Mouse (Mus musculus) lung, embryonic 16.5 days (tissue): ENCODE measurements around the gene Mlycd. TPM values are rescaled to one million over a fixed set of nuclear protein-coding genes. Genes with fewer than 3 reads are reported as not detected.

Source experiments
- ATAC-seq: fragments of 200-750 bp; cut with Nextera tagmentation; 2 replicates; pipeline ENCODE4 v1.8.0; 2017; ENCODE audit warnings: low read depth, mild to moderate bottlenecking, moderate library complexity
- H3K27ac ChIP-seq: fragments of 300-500 bp; sonication (generic); 2 replicates; pipeline ENCODE4 v1.5.1; 2014; ENCODE audit warnings: mild to moderate bottlenecking, control low read depth, low read length
- H3K27me3 ChIP-seq: fragments of 300-500 bp; sonication (generic); 2 replicates; pipeline ENCODE4 v1.6.1; 2014; ENCODE audit warnings: low read depth, low read length, mixed read lengths; ENCODE audit not compliant: control insufficient read depth, insufficient read depth
- H3K36me3 ChIP-seq: fragments of 300-500 bp; sonication (generic); 2 replicates; pipeline ENCODE4 v1.6.1; 2014; ENCODE audit warnings: low read length; ENCODE audit not compliant: control insufficient read depth, insufficient read depth
- H3K4me1 ChIP-seq: fragments of 300-500 bp; sonication (generic); replicated peaks from 2 replicates; pipeline ENCODE4 v1.6.1; 2014; ENCODE audit warnings: low read length, mixed read lengths; ENCODE audit not compliant: control insufficient read depth, insufficient read depth
- H3K4me2 ChIP-seq: fragments of 300-500 bp; sonication (generic); 2 replicates; pipeline ENCODE4 v1.6.1; 2014; ENCODE audit warnings: low read depth, low read length, control low read depth
- H3K4me3 ChIP-seq: fragments of 300-500 bp; sonication (generic); 2 replicates; pipeline ENCODE4 v1.5.1; 2014; ENCODE audit warnings: mild to moderate bottlenecking, low read length, control low read depth
- H3K9ac ChIP-seq: fragments of 300-500 bp; sonication (generic); 2 replicates; pipeline ENCODE4 v1.6.1; 2014; ENCODE audit warnings: low read length, control low read depth
- H3K9me3 ChIP-seq: fragments of 300-500 bp; sonication (generic); 2 replicates; pipeline ENCODE4 v1.6.1; 2016; ENCODE audit warnings: low read length; ENCODE audit not compliant: control insufficient read depth
- WGBS: fragments of 180-500 bp; shearing (Covaris S2); extraction: QIAGEN DNeasy Blood & Tissue Kit; methylation state at CpG from one replicate; pipeline ENCODE4 v1.1.7; 2014; 5-methylcytosine and 5-hydroxymethylcytosine counted together
- polyA plus RNA-seq: library from polyadenylated mRNA; unstranded; fragments of >200 nt; fragmentation: Nextera tagmentation; extraction: Ambion mirVana; gene quantifications from 2 replicates; pipeline ENCODE4 v1.2.1, GENCODE M21; 2015

Mlycd gene
- polyA plus RNA-seq, 1 experiment from 2014 or later = 12.1 TPM

- no peak overlapping the region for H3K27ac ChIP-seq
- H3K9ac ChIP-seq = no peak overlapping the region
- ATAC-seq = no peak
- no peaks in the 10 kb centered on the region for H3K27me3 ChIP-seq
- 83% methylated on average over 7 of the region's 7 CpGs for WGBS
- H3K9me3 ChIP-seq = no peaks in the 10 kb centered on the region
- H3K36me3 ChIP-seq = no peaks in the 10 kb centered on the region
- peaks cover 17% of the 10 kb centered on the region for H3K4me1 ChIP-seq
- no peak overlapping the region for H3K4me3 ChIP-seq
- no peak overlapping the region for H3K4me2 ChIP-seq
Measured at GRCm38 (mm10) chr8:119435527-119435926, 40.8 kb downstream of the Mlycd start.

GRCm38 (mm10) chr8:119436331-119436730 is 41.7 kb downstream of the Mlycd start:
- ATAC-seq = no peak
- H3K36me3 ChIP-seq = no peaks in the 10 kb centered on the region
- no peak overlapping the region for H3K4me3 ChIP-seq
- no peaks in the 10 kb centered on the region for H3K27me3 ChIP-seq
- H3K9ac ChIP-seq = no peak overlapping the region
- 83% methylated on average over 10 of the region's 10 CpGs for WGBS
- H3K4me2 ChIP-seq = no peak overlapping the region
- no peaks in the 10 kb centered on the region for H3K9me3 ChIP-seq
- H3K27ac ChIP-seq = no peak overlapping the region
- peaks cover 21% of the 10 kb centered on the region for H3K4me1 ChIP-seq

- no peak overlapping the region for H3K27ac ChIP-seq
Measured at GRCm38 (mm10) chr8:119436933-119437332, 42.3 kb downstream of the Mlycd start.

GRCm38 (mm10) chr8:119437506-119437905 is 42.8 kb downstream of the Mlycd start:
- Histone ChIP-seq H3K4me3 (peak overlapping the region; percentile 5; the same call in 1 of the 2 replicates), H3K9ac (no peak overlapping the region; the same call in 1 of the 2 replicates), H3K27me3 (no peaks in the 10 kb centered on the region), H3K27ac (no peak overlapping the region), H3K9me3 (no peaks in the 10 kb centered on the region), H3K4me2 (peak overlapping the region; percentile 24), H3K4me1 (peaks cover 21% of the 10 kb centered on the region), H3K36me3 (no peaks in the 10 kb centered on the region)
- ATAC-seq = no peak
- 61% methylated on average over 11 of the region's 11 CpGs for WGBS

More at GRCm38 (mm10) chr8:119436933-119437332, 42.3 kb downstream of the Mlycd start:
- peak overlapping the region; percentile 24 for H3K4me2 ChIP-seq
- 24% methylated on average over 9 of the region's 9 CpGs for WGBS
- H3K4me1 ChIP-seq = peaks cover 21% of the 10 kb centered on the region
- H3K36me3 ChIP-seq = no peaks in the 10 kb centered on the region
- H3K27me3 ChIP-seq = no peaks in the 10 kb centered on the region
- peak; percentile 26; the same call in 1 of the 2 replicates for ATAC-seq
- peak overlapping the region; percentile 41 for H3K9ac ChIP-seq
- no peaks in the 10 kb centered on the region for H3K9me3 ChIP-seq
- H3K4me3 ChIP-seq = peak overlapping the region; percentile 5; the same call in 1 of the 2 replicates

GRCm38 (mm10) chr8:119438876-119439275 is 44.2 kb downstream of the Mlycd start:
- H3K4me1 ChIP-seq = peaks cover 21% of the 10 kb centered on the region
- 70% methylated on average over 6 of the region's 6 CpGs for WGBS
- H3K4me3 ChIP-seq = no peak overlapping the region
- no peaks in the 10 kb centered on the region for H3K9me3 ChIP-seq
- no peak overlapping the region for H3K9ac ChIP-seq
- no peak overlapping the region for H3K4me2 ChIP-seq
- H3K27me3 ChIP-seq = no peaks in the 10 kb centered on the region
- ATAC-seq = no peak
- no peaks in the 10 kb centered on the region for H3K36me3 ChIP-seq
- H3K27ac ChIP-seq = no peak overlapping the region

GRCm38 (mm10) chr8:119439424-119439823 is 44.7 kb downstream of the Mlycd start:
- no peak for ATAC-seq
- Histone ChIP-seq H3K4me3 (no peak overlapping the region), H3K4me1 (peaks cover 21% of the 10 kb centered on the region), H3K27me3 (no peaks in the 10 kb centered on the region), H3K4me2 (no peak overlapping the region), H3K9me3 (no peaks in the 10 kb centered on the region), H3K9ac (no peak overlapping the region), H3K27ac (no peak overlapping the region), H3K36me3 (no peaks in the 10 kb centered on the region)
- 97% methylated on average over 2 of the region's 2 CpGs for WGBS

- Histone ChIP-seq H3K27ac (no peak overlapping the region), H3K27me3 (no peaks in the 10 kb centered on the region), H3K9me3 (no peaks in the 10 kb centered on the region), H3K4me3 (no peak overlapping the region), H3K9ac (no peak overlapping the region; the same call in 1 of the 2 replicates), H3K36me3 (no peaks in the 10 kb centered on the region), H3K4me1 (peaks cover 21% of the 10 kb centered on the region), H3K4me2 (no peak overlapping the region)
- 63% methylated on average over 7 of the region's 7 CpGs for WGBS
- ATAC-seq = peak; percentile 34
Measured at GRCm38 (mm10) chr8:119439893-119440249, 45.2 kb downstream of the Mlycd start.

- ATAC-seq = peak; percentile 64
- no peaks in the 10 kb centered on the region for H3K36me3 ChIP-seq
- peaks cover 21% of the 10 kb centered on the region for H3K4me1 ChIP-seq
- peak overlapping the region; percentile 19; the same call in 1 of the 2 replicates for H3K4me2 ChIP-seq
- H3K9me3 ChIP-seq = no peaks in the 10 kb centered on the region
- H3K4me3 ChIP-seq = no peak overlapping the region
- WGBS = 15% methylated on average over 16 of the region's 16 CpGs
- no peaks in the 10 kb centered on the region for H3K27me3 ChIP-seq
- peak overlapping the region; percentile 55 for H3K27ac ChIP-seq
- peak overlapping the region; percentile 27; the same call in 1 of the 2 replicates for H3K9ac ChIP-seq
Measured at GRCm38 (mm10) chr8:119440250-119440951, 45.7 kb downstream of the Mlycd start.

- 30% methylated on average over 1 of the region's 1 CpGs for WGBS
- no peaks in the 10 kb centered on the region for H3K27me3 ChIP-seq
- H3K4me2 ChIP-seq = no peak overlapping the region
Measured at GRCm38 (mm10) chr8:119440952-119441270, 46.2 kb downstream of the Mlycd start.

More at GRCm38 (mm10) chr8:119440952-119441270, 46.2 kb downstream of the Mlycd start:
- H3K9ac ChIP-seq = no peak overlapping the region
- H3K4me3 ChIP-seq = no peak overlapping the region
- H3K36me3 ChIP-seq = no peaks in the 10 kb centered on the region
- H3K27ac ChIP-seq = peak overlapping the region; percentile 55; the same call in 1 of the 2 replicates
- peak; percentile 54 for ATAC-seq
- H3K4me1 ChIP-seq = peaks cover 21% of the 10 kb centered on the region
- H3K9me3 ChIP-seq = no peaks in the 10 kb centered on the region
